Mouse (Mus musculus) R1 (cell line): Measurements from ENCODE around the gene Dnah8.
A peak's percentile ranks its signal among the peaks of the same experiment; 100 is the strongest.
"Not testable (repeated sequence)": the region's sequence is repeated elsewhere in the genome, so short reads cannot be mapped to it uniquely, and the experiment has no call there.

Experiments
- DNase-seq: peaks from one replicate; pipeline ENCODE4 v3.0.0-alpha.2; 2018; ENCODE audit warnings: low read depth, low spot score

The Dnah8 gene

GRCm38 (mm10) chr17:30624132-30624531, at the start of gene Dnah8:
Dnah8 (plus strand) TSS chr17:30624354.
- DNase-seq = not testable (repeated sequence)

- no peak for DNase-seq
Measured at GRCm38 (mm10) chr17:30574783-30575075, 49.4 kb upstream of the Dnah8 start.

- DNase-seq = peak; percentile 60
Measured at GRCm38 (mm10) chr17:30575121-30575904, 48.8 kb upstream of the Dnah8 start.

- DNase-seq = peak; percentile 96
Measured at GRCm38 (mm10) chr17:30575941-30576773, 48.0 kb upstream of the Dnah8 start, which contains the start of gene Btbd9. Btbd9 (minus strand) TSS chr17:30576488.

GRCm38 (mm10) chr17:30576946-30577345, 47.2 kb upstream of the Dnah8 start:
- peak; percentile 44 for DNase-seq

GRCm38 (mm10) chr17:30580781-30581180, 43.4 kb upstream of the Dnah8 start:
- DNase-seq = no peak

GRCm38 (mm10) chr17:30581201-30581600, 43.0 kb upstream of the Dnah8 start:
- DNase-seq = no peak

- peak; percentile 33 for DNase-seq
Measured at GRCm38 (mm10) chr17:30582313-30582712, 41.8 kb upstream of the Dnah8 start.

- peak; percentile 30 for DNase-seq
Measured at GRCm38 (mm10) chr17:30583258-30584001, 40.7 kb upstream of the Dnah8 start.

- DNase-seq = peak; percentile 92
Measured at GRCm38 (mm10) chr17:30590417-30591198, 33.5 kb upstream of the Dnah8 start.

- DNase-seq = no peak
Measured at GRCm38 (mm10) chr17:30594407-30594806, 29.7 kb upstream of the Dnah8 start.

GRCm38 (mm10) chr17:30594846-30595245, 29.3 kb upstream of the Dnah8 start:
- DNase-seq = peak; percentile 78

- no peak for DNase-seq
Measured at GRCm38 (mm10) chr17:30597786-30598185, 26.4 kb upstream of the Dnah8 start.

- peak; percentile 97 for DNase-seq
Measured at GRCm38 (mm10) chr17:30598300-30598699, 25.9 kb upstream of the Dnah8 start.

- DNase-seq = peak; percentile 92
Measured at GRCm38 (mm10) chr17:30602175-30602574, 22.0 kb upstream of the Dnah8 start.

GRCm38 (mm10) chr17:30604296-30604695, 19.9 kb upstream of the Dnah8 start:
- DNase-seq = no peak

- no peak for DNase-seq
Measured at GRCm38 (mm10) chr17:30605001-30605400, 19.2 kb upstream of the Dnah8 start.

- DNase-seq = no peak
Measured at GRCm38 (mm10) chr17:30606206-30606605, 17.9 kb upstream of the Dnah8 start.

- DNase-seq = peak; percentile 92
Measured at GRCm38 (mm10) chr17:30606634-30607081, 17.5 kb upstream of the Dnah8 start.

GRCm38 (mm10) chr17:30607330-30607729, 16.8 kb upstream of the Dnah8 start:
- peak; percentile 75 for DNase-seq

GRCm38 (mm10) chr17:30607909-30608495, 16.2 kb upstream of the Dnah8 start:
- DNase-seq = peak; percentile 88
